Mouse (Mus musculus) lung, adult 2 months (tissue): ENCODE data around the gene Dnah12.

Source experiments
- CTCF ChIP-seq: fragments of 200-500 bp; IDR thresholded peaks from 2 replicates; pipeline ENCODE4 v1.5.1; 2011; ENCODE audit warnings: mild to moderate bottlenecking, low read length, control low read depth; ENCODE audit not compliant: insufficient read depth
- POLR2A ChIP-seq: fragments of 200-500 bp; IDR thresholded peaks from 2 replicates; pipeline ENCODE4 v1.6.1; 2011; ENCODE audit warnings: low read depth, mild to moderate bottlenecking, control low read depth, low read length, borderline replicate concordance; ENCODE audit errors: extremely low read depth

DNA sequence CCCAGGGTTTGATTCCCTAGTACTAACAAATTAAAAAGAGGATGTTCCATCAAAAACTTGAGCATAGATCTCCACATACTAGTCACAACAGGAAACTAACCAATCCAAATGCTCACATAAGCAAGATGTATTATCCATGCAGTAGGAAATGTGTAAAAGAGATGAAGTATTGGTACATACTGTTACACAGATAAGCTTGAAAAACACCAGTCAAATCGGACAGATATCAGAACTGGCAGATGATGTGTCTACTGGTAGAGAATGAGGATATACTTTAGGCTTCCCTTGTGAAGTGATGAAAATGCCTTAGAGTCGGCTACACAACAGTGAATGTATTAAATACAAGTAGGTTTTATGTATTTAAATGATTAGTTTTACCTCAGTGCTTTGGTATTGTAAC lies 30.6 kb upstream of the Dnah12 start:
- TF ChIP-seq POLR2A (no peak), CTCF (no peak)
